ENCODE assay signal across 8 mouse cellular contexts in genomic region chr10:75835761-75836531, GRCm38 (mm10). TPM values are rescaled to one million over a fixed set of nuclear protein-coding genes. Genes with fewer than 3 reads are reported as not detected.
DNase-seq lines count a peak whose midpoint lies in the region; ATAC-seq and TF ChIP-seq lines count a peak whose summit lies in the region.

No protein-coding gene starts in this region.

- no peak for TF ChIP-seq POLR2A in cortical plate, adult 2 months (IDR thresholded peaks at IDR 0.05; ENCODE audit: extremely low read depth, insufficient read depth, low read length)

- no peaks in the 10 kb centered on the region for H3K27me3 ChIP-seq in intestine, embryonic 14.5 days (replicated peaks; ENCODE audit: control insufficient read depth, insufficient read depth, low read length)
- H3K27me3 ChIP-seq in liver, embryonic 16.5 days (ENCODE audit: control insufficient read depth, insufficient read depth, low read depth, low read length), result peaks cover 14% of the 10 kb centered on the region
- no peaks in the 10 kb centered on the region for H3K27me3 ChIP-seq in splenic B cell, adult 2 months (ENCODE audit: control insufficient read depth, insufficient read depth, low read length, poor library complexity, severe bottlenecking)

- H3K36me3 ChIP-seq in intestine, embryonic 14.5 days (ENCODE audit: control insufficient read depth, insufficient read depth, low read length), result no peaks in the 10 kb centered on the region
- H3K36me3 ChIP-seq in liver, embryonic 16.5 days (ENCODE audit: control insufficient read depth, insufficient read depth), result no peaks in the 10 kb centered on the region
- H3K36me3 ChIP-seq in splenic B cell, adult 2 months (ENCODE audit: control insufficient read depth, insufficient read depth, low read length, poor library complexity, severe bottlenecking), result no peaks in the 10 kb centered on the region

- peak overlapping the region; percentile 4; the same call in 1 of the 2 replicates for H3K4me3 ChIP-seq in cortical plate, adult 2 months (ENCODE audit: insufficient read depth, low read length)
- 0 out of 2 replicates have a peak overlapping the region, but pooled peaks have one; percentile 33 for H3K4me3 ChIP-seq in intestine, embryonic 14.5 days (ENCODE audit: low read depth, low read length)
- H3K4me3 ChIP-seq in liver, embryonic 16.5 days (ENCODE audit: low read depth, low read length), result peak overlapping the region; percentile 63

- no peak overlapping the region for H3K9ac ChIP-seq in intestine, embryonic 14.5 days (ENCODE audit: low read length)
- H3K9ac ChIP-seq in liver, embryonic 16.5 days (ENCODE audit: low read depth, low read length), result peak overlapping the region; percentile 31; the same call in 1 of the 2 replicates

- no peaks in the 10 kb centered on the region for H3K9me3 ChIP-seq in intestine, embryonic 14.5 days (ENCODE audit: control insufficient read depth, low read length)
- no peaks in the 10 kb centered on the region for H3K9me3 ChIP-seq in liver, embryonic 16.5 days (replicated peaks; ENCODE audit: control insufficient read depth, low read length)

- no peak overlapping the region for H3K27ac ChIP-seq in cortical plate, adult 2 months (ENCODE audit: insufficient read depth, low read length)
- H3K27ac ChIP-seq in intestine, embryonic 14.5 days (ENCODE audit: low read depth), result 0 out of 2 replicates have a peak overlapping the region, but pooled peaks have one; percentile 84
- H3K27ac ChIP-seq in liver, embryonic 16.5 days (ENCODE audit: low read length), result peak overlapping the region; percentile 84

- H3K4me1 ChIP-seq in cortical plate, adult 2 months (ENCODE audit: control insufficient read depth, insufficient read depth, low read length), result no peaks in the 10 kb centered on the region
- peaks cover 33% of the 10 kb centered on the region for H3K4me1 ChIP-seq in intestine, embryonic 14.5 days (replicated peaks; ENCODE audit: control insufficient read depth, insufficient read depth, low read length)
- H3K4me1 ChIP-seq in liver, embryonic 16.5 days (ENCODE audit: control insufficient read depth, low read depth, low read length), result peaks cover 47% of the 10 kb centered on the region

- DNase-seq in heart, adult 11 months, result peak; percentile 88
- no peak for DNase-seq in heart, adult 9 months (ENCODE audit: low spot score in 2 of 2)
- DNase-seq in intestine, embryonic 14.5 days (ENCODE audit: low spot score), result no peak
- DNase-seq in splenic B cell, adult 2 months (ENCODE audit: low read depth, low spot score), result peak; percentile 68
- no peak for DNase-seq in right cerebral cortex, postnatal 25 days
- no peak for DNase-seq in frontal cortex, adult 2 months (ENCODE audit: extremely low spot score in 1 of 2, low spot score in 1 of 2)

- TF ChIP-seq CTCF in cortical plate, adult 2 months (IDR thresholded peaks at IDR 0.05; ENCODE audit: extremely low read depth, insufficient read depth, low read length), result no peak

- no peak; the same call in 1 of the 2 replicates for ATAC-seq in intestine, embryonic 14.5 days (replicated peaks; ENCODE audit: low FRiP score, low TSS enrichment, low read depth)
- ATAC-seq in liver, embryonic 16.5 days (ENCODE audit: low read depth), result no peak

- H3K4me2 ChIP-seq in intestine, embryonic 14.5 days (ENCODE audit: low read length), result peak overlapping the region; percentile 74
- H3K4me2 ChIP-seq in liver, embryonic 16.5 days (ENCODE audit: low read depth, low read length), result peak overlapping the region; percentile 93

- 15% methylated on average over 9 of the region's 10 CpGs for WGBS in intestine, embryonic 14.5 days
- WGBS in liver, embryonic 16.5 days (ENCODE audit: insufficient replicate concordance), result 19% methylated on average over 8 of the region's 10 CpGs

RNA-seq across cellular contexts. Expression of gene Gstt2, which starts 1.3 kb away (rescaled TPM):
- 15.6 and 17.1 TPM in 2 replicates for polyA plus RNA-seq in cortical plate, adult 2 months (2012; rRNA removed)
- polyA plus RNA-seq in intestine, embryonic 14.5 days (2014; fragmentation: Nextera tagmentation; extraction: Ambion mirVana), result 39.6 and 41.3 TPM in 2 replicates
- 54.3 and 56.7 TPM in 2 replicates for polyA plus RNA-seq in liver, embryonic 16.5 days (2015; fragmentation: Nextera tagmentation; extraction: Ambion mirVana)
- polyA plus RNA-seq in frontal cortex, adult 2 months (2012; rRNA removed), result 17.8 and 20.9 TPM in 2 replicates

RNA-seq across cellular contexts. Expression of gene Gstt4, which starts 13.6 kb away (rescaled TPM):
- polyA plus RNA-seq in cortical plate, adult 2 months (2012; rRNA removed), result not detected in 2 replicates
- not detected in 2 replicates for polyA plus RNA-seq in intestine, embryonic 14.5 days (2014; fragmentation: Nextera tagmentation; extraction: Ambion mirVana)
- polyA plus RNA-seq in liver, embryonic 16.5 days (2015; fragmentation: Nextera tagmentation; extraction: Ambion mirVana), result not detected in 2 replicates
- not detected in 2 replicates for polyA plus RNA-seq in frontal cortex, adult 2 months (2012; rRNA removed)

RNA-seq across cellular contexts. Expression of gene Mif, which starts 24.1 kb away (rescaled TPM):
- polyA plus RNA-seq in cortical plate, adult 2 months (2012; rRNA removed), result 1,035 and 1,146 TPM in 2 replicates
- 3,019 and 3,193 TPM in 2 replicates for polyA plus RNA-seq in intestine, embryonic 14.5 days (2014; fragmentation: Nextera tagmentation; extraction: Ambion mirVana)
- 906 and 964 TPM in 2 replicates for polyA plus RNA-seq in liver, embryonic 16.5 days (2015; fragmentation: Nextera tagmentation; extraction: Ambion mirVana)
- polyA plus RNA-seq in frontal cortex, adult 2 months (2012; rRNA removed), result 1,072 and 1,398 TPM in 2 replicates

RNA-seq across cellular contexts. Expression of gene Gstt1, which starts 37.6 kb away (rescaled TPM):
- polyA plus RNA-seq in cortical plate, adult 2 months (2012; rRNA removed), result 28.9 and 31.7 TPM in 2 replicates
- 11.4 and 11.6 TPM in 2 replicates for polyA plus RNA-seq in intestine, embryonic 14.5 days (2014; fragmentation: Nextera tagmentation; extraction: Ambion mirVana)
- polyA plus RNA-seq in liver, embryonic 16.5 days (2015; fragmentation: Nextera tagmentation; extraction: Ambion mirVana), result 181 and 217 TPM in 2 replicates
- polyA plus RNA-seq in frontal cortex, adult 2 months (2012; rRNA removed), result 29.8 and 39.9 TPM in 2 replicates

RNA-seq across cellular contexts. Expression of gene Gstt3, which starts 54.7 kb away (rescaled TPM):
- 4.1 and 4.7 TPM in 2 replicates for polyA plus RNA-seq in cortical plate, adult 2 months (2012; rRNA removed)
- 28.0 and 28.7 TPM in 2 replicates for polyA plus RNA-seq in intestine, embryonic 14.5 days (2014; fragmentation: Nextera tagmentation; extraction: Ambion mirVana)
- 14.1 and 16.3 TPM in 2 replicates for polyA plus RNA-seq in liver, embryonic 16.5 days (2015; fragmentation: Nextera tagmentation; extraction: Ambion mirVana)
- 8.6 and 10.4 TPM in 2 replicates for polyA plus RNA-seq in frontal cortex, adult 2 months (2012; rRNA removed)

Comparison
In these comparisons a context has a peak if more than half of its experiments do, and no peak if none do; other contexts are left out.
1. DNase-seq: peak in heart, adult 11 months (single experiment) and splenic B cell, adult 2 months (single experiment); none in heart, adult 9 months (0 of 2), intestine, embryonic 14.5 days (single experiment), right cerebral cortex, postnatal 25 days (single experiment) and frontal cortex, adult 2 months (0 of 2).
2. H3K4me3 ChIP-seq: peak in every context shown above with its lines; median percentile 63 in liver, embryonic 16.5 days; 33 in intestine, embryonic 14.5 days; 4 in cortical plate, adult 2 months.